In genomic region chr13:29015605-29015994, GRCm38 (mm10) we compare ENCODE assay signal across 10 mouse cellular contexts.
A peak's percentile ranks its signal among the peaks of the same experiment; 100 is the strongest.
DNase-seq lines count a peak whose midpoint lies in the region; ATAC-seq lines count a peak whose summit lies in the region.
"Had no signal": no experiment of that assay in that cellular context is flagged by ENCODE, and none has a peak within 500 bp of the region (broad histone marks: within the 10 kb centered on the region; RNA-seq: fewer than 3 reads in every experiment).

No protein-coding gene starts in this region.

- H3K9ac ChIP-seq in hindbrain, embryonic 12.5 days: no peak overlapping the region
- H3K9ac ChIP-seq in midbrain, embryonic 15.5 days: peak overlapping the region; percentile 35
- H3K9ac ChIP-seq: liver, embryonic 15.5 days had no signal

- peak overlapping the region; percentile 45 for H3K4me2 ChIP-seq in hindbrain, embryonic 12.5 days (replicated peaks)
- H3K4me2 ChIP-seq in midbrain, embryonic 15.5 days: peak overlapping the region; percentile 57
- H3K4me2 ChIP-seq: liver, embryonic 15.5 days had no signal

- no peaks in the 10 kb centered on the region for H3K36me3 ChIP-seq in hindbrain, embryonic 12.5 days
- no peaks in the 10 kb centered on the region for H3K36me3 ChIP-seq in midbrain, embryonic 15.5 days (replicated peaks)
- H3K36me3 ChIP-seq: liver, embryonic 15.5 days had no signal

- no peaks in the 10 kb centered on the region for H3K27me3 ChIP-seq in hindbrain, embryonic 12.5 days
- H3K27me3 ChIP-seq in midbrain, embryonic 15.5 days (replicated peaks): no peaks in the 10 kb centered on the region
- H3K27me3 ChIP-seq: liver, embryonic 15.5 days had no signal

- 0 out of 2 replicates have a peak, but pooled peaks have one; percentile 20 for ATAC-seq in frontal cortex, adult (ENCODE audit: low TSS enrichment)
- ATAC-seq in hindbrain, embryonic 12.5 days (ENCODE audit: low FRiP score): peak; percentile 67
- ATAC-seq in midbrain, embryonic 15.5 days (replicated peaks): peak; percentile 76
- no peak for ATAC-seq in inflammation-experienced regulatory T-cells, adult 6 months

- WGBS in hindbrain, embryonic 12.5 days: 26% methylated on average over 9 of the region's 9 CpGs
- 5% methylated on average over 9 of the region's 9 CpGs for WGBS in midbrain, embryonic 15.5 days

- no peaks in the 10 kb centered on the region for H3K9me3 ChIP-seq in hindbrain, embryonic 12.5 days (replicated peaks)
- H3K9me3 ChIP-seq in midbrain, embryonic 15.5 days: no peaks in the 10 kb centered on the region
- H3K9me3 ChIP-seq: liver, embryonic 15.5 days had no signal

- no peak for DNase-seq in frontal cortex, postnatal 10 days (ENCODE audit: low spot score in 2 of 2)
- peak; percentile 15 to 53 for DNase-seq in cerebellum, postnatal 10 days
- no peak for DNase-seq in heart, adult 11 months
- no peak for DNase-seq in gastrocnemius, postnatal 14 days

- H3K4me1 ChIP-seq in hindbrain, embryonic 12.5 days: peaks cover 17% of the 10 kb centered on the region
- H3K4me1 ChIP-seq in midbrain, embryonic 15.5 days: peaks cover 38% of the 10 kb centered on the region
- H3K4me1 ChIP-seq: liver, embryonic 15.5 days had no signal

- peak overlapping the region; percentile 84 for H3K27ac ChIP-seq in hindbrain, embryonic 12.5 days
- H3K27ac ChIP-seq in midbrain, embryonic 15.5 days: peak overlapping the region; percentile 92
- H3K27ac ChIP-seq: liver, embryonic 15.5 days; stomach, postnatal 0 days had no signal

- peak overlapping the region; percentile 1; the same call in 1 of the 2 replicates for H3K4me3 ChIP-seq in hindbrain, embryonic 12.5 days
- peak overlapping the region; percentile 40 for H3K4me3 ChIP-seq in midbrain, embryonic 15.5 days
- H3K4me3 ChIP-seq: liver, embryonic 15.5 days had no signal

- intact Hi-C loops in gastrocnemius, postnatal 14 days (cut with DNase I; ENCODE audit: low total_unique reads): no loop called here

Comparison
In these comparisons a context has a peak if more than half of its experiments do, and no peak if none do; other contexts are left out.
1. DNase-seq: peak in cerebellum, postnatal 10 days (2 of 2); none in frontal cortex, postnatal 10 days (0 of 2), heart, adult 11 months (single experiment) and gastrocnemius, postnatal 14 days (single experiment).